Mouse (Mus musculus) 3134 (cell line): Measurements from ENCODE around the gene Fasn.
"Not testable (repeated sequence)": the region's sequence is repeated elsewhere in the genome, so short reads cannot be mapped to it uniquely, and the experiment has no call there.

ENCODE experiments used
- DNase-seq: peaks from one replicate; pipeline ENCODE4 v3.0.0-alpha.2; 2011; ENCODE audit warnings: low spot score; ENCODE audit not compliant: insufficient read length; ENCODE audit errors: extremely low read depth

The Fasn gene

DNA sequence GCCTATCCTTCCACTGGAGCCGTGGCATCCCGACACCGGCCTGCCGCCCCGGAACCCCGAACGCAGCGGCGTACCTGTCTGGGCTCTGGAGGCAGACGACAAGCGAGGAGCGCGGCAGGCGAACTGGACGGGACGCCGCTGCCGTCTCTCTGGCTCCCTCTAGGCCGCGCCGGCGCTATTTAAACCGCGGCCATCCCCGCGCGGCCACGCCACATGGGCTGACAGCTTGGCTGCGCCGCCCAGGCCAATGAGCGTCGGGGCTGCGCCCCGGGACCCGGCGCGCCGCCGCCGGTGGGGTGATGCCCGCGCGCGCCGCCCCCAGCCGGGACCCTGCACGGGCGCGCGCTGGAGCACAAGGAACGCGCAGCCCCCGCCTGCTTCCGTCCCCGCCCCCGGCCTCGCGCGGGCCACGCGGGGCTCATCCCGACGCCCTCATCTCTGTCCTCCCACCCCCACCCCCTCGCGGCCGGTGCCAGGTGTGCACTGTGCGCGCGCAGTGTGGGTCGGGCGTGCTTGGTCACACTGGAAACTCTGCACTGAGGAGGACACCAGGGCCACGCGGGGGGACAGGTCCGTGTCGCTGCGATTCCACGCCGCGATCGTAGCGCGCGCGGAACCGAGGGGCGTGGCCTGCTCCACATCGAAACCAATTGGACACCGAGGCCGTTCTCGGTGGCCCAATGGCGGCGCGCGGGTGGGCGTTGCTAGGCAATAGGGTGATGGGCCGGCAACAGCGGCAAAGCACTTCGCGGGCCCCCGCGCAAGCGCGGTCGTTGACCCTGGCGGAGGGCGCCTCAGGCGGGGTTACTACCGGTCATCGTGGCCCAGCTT is at the start of gene Fasn:
Gene Fasn (minus strand): TSS at position 592 of the 831 bp plus-strand sequence.
- peak; percentile 98 for DNase-seq

DNA sequence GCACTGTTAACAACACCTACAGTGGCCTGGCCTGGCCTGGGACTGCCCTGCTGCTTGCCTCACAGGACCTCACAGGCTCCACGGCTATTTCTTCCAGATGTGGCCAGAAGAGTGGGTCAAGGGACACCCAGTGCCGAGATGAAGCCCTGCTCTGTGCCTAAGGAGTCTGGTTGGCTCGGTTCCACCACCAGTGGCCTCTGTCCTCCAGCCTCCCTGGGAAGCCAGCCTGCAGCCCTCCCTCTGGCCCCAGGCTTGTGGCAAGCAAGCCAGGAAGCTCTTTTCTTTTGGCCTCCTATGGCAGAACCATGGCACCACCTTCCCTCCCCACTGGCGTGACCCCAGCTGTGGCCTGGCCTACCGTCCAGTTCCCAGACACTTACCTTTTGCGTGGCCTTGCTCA is 48.9 kb upstream of the Fasn start:
- no peak for DNase-seq

DNA sequence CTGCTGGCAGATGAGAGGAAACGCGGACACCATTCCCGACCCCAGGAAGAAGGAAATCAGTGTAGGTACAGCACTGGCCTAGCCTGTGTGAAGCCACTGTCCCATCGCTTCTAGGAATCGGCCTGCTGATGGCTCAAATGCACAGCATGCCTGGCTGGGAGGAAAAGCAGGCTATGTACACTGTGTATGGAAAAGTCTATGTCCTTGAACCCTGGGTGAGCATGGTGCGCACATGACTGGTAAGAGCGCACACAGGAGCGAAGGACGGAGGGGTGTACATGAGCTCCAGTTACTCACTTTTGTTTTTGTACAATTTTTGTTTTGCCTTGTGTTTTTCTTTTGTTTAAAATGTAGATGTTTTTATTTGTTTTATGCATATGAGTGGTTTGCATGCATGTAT is 47.2 kb upstream of the Fasn start:
- DNase-seq: no peak

DNA sequence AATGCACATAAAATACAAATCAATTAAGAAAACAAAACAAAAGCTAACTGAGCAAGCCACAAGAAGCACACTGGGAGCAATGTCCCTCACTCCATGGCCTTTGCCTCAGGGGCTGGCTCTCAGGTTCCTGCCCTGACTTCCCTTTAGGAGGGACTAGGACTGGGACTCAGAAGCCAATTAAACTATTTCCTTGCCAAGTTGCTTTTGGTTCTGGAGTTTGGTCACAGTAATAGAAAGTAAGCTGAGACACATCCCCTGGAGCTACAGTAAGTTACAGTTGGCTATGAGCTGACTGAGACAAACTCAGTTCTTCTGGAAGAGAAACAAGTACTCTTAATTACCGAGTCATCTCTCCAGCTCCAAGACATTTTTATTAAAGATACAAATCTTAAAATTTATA is 41.5 kb upstream of the Fasn start:
- no peak for DNase-seq

DNA sequence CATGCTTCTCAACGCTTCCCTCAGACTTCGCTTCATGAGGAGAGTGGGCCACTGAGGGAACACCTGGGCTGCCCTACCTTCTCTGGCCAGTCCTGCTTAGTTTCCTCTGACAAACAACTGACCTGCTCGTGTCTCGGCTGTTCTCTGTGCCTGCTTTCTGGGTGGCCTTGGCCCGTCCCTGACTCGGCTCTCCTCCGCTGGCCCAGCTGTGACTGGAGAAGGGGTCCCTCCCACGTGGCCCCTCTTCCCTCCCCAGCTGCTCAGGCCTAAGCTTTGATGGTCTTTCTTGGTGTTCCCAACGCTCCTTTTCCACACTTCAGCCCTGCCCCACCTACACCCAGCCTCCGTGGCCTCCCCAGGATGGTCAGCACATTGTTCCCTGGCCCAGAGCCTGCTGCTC is 38.5 kb upstream of the Fasn start:
- no peak for DNase-seq

DNA sequence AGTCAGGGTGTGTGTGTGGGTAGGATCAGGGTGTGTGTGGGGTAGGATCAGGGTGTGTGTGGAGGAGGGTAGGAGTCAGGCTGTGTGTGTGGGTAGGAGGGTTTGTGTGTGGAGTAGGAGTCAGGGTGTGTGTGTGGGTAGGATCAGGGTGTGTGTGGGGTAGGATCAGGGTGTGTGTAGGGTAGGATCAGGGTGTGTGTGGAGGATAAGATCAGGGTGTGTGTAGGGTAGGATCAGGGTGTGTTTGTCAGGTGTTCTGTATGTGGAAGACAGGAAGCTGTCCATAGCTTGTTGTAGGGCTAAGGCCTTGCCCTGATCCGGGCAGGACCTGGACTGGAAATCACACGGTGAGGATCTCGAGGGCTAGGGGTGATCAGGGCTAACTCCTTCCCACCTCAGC is 31.6 kb upstream of the Fasn start:
- DNase-seq: not testable (repeated sequence)

DNA sequence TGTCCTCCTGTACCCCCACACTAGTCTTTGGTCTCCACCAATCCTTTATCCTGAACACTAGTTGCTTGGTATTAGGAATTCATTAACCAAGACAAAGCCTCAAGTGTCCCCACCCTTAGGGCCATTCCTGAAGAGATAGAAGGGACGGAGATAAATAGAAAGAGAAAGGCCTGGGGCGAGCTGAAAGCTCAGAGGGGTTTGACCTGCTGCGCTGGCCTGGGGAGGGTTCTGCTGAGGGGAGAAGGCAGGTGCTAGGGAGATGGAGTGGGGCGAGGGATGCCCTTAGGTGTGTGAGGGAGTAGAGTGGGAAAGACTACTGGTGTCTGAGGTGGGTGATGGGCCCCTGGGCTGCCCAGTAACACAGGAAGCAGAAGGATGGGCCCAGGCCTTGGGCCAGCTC is 29.4 kb upstream of the Fasn start:
- DNase-seq: no peak

DNA sequence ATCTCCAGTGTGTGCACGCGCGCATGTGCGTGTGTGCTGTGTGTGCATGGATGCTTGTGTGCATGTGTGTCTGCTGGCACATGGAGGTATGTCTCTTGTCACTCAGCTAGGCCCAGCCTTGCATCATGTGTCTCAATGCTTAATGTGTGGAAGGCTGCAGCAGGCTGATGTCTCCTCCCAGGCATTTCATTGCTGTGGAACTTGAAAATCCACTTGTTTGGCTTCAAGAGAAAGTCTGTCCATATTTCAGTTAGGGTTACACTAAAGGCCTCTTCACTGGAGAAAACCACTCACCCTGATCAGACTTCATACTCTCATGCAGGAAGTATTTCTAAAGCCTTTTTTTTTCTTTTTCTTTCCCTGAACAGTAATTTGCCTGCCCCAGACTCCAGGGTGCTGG is 28.8 kb upstream of the Fasn start:
- DNase-seq: no peak

DNA sequence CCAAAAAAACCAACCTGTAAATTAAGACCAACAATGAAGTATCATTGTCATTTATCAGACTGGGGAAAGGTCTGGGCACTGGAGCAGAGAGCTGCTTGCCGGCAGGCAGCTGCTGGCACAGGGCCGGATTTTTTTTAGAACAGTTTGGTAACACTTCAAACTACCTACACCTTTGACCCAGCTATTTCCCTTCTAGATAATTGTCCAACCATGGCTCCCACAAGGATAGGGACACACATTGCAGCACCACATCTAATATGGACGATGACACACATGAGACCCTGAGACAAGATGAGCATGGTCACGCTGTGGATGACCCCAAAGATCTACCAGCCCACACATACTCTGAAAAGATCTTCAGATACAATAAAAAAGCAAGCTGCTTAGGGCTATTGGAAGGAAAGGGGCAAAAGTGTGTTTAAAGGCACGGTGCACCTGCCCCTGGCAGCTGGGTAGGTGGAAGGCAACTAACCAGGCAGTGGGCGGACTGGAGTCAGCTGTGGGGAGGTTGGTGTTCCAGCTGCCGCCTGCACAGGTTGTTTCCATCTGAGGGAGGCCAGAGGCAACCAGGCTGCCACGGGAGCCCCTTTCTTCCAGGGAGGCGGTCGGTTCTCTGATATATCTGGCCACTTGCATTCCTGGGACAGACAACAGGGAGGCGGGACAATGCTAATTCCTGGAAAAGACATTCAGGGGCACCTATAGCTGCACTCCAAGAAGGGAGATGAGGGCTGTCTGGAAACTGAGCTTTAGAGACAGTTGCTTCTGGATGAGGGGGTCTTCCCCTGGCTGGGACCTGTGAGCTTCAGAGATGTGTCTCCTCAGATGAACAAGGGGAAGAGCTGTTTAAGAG is 28.0 kb upstream of the Fasn start:
- no peak for DNase-seq

DNA sequence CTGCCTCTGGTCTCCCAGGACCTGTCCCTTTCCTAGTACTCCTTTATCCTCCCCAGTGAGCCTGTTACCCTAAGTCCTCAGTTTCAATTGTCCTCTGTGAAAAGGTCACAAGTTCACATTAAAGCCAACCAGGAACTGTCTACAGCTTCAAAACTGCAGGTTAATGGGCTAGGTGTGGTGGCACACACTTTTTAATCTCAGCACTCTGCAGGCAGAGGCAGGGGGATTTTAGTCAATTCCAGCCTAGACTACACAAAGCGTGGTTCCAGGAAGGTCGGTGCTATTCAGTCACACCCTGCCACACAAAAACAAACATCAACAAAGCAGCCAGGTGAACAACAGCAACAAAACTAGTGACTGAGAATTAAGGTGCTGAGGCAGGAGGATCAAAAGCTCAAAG is 27.2 kb upstream of the Fasn start:
- no peak for DNase-seq

DNA sequence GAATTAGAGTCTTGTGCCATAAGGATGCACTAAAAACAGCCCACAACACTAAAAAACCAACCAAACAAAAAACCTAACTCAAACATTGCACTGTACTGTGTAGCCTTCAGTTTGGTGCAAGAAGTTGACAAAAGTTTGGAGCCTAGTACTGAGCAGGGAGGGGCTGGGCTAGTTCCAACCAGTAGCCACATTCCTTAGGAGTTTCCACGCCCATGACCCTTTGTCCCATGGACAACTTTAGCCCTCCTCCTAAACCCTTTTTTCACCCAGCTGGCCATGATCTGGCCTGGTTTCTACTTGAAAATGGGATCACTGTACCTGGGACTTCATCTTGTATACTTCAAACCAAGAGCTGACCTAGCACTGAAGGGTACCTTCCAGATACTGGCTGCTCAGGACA is 26.8 kb upstream of the Fasn start:
- no peak for DNase-seq

DNA sequence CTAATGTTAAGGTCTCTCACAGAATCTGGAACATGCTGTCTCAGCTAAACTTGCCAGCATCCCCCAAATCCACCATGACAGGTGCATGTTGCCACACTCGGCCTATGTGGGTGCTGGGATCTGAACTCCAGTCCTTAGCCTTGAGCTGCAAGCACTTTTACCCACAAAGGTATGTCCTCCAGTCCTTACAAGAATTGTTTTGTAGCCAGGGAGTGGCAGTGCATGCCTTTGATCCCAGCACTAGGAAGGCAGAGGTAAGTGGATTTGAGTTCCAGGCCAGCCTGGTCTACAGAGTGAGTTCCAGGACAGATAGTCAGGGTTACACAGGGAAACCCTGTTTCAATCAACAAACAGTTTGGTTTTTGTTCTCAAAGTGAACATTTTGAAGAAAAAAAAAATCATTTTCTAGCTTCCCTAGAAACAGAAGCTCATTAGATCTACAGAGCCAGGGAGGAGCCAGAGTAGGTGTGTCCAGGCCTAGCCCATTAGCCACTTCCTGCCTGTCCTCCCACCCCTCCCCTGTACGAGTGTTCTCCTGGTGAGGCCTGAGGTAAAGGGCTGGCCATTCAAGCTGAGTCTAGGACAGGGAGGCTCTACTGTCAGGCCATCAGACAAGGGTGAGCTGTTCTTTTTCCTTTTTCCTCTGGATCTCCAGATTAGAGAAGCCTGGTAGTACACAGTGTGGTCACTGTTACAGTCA is 26.1 kb upstream of the Fasn start:
- DNase-seq: peak; percentile 33

DNA sequence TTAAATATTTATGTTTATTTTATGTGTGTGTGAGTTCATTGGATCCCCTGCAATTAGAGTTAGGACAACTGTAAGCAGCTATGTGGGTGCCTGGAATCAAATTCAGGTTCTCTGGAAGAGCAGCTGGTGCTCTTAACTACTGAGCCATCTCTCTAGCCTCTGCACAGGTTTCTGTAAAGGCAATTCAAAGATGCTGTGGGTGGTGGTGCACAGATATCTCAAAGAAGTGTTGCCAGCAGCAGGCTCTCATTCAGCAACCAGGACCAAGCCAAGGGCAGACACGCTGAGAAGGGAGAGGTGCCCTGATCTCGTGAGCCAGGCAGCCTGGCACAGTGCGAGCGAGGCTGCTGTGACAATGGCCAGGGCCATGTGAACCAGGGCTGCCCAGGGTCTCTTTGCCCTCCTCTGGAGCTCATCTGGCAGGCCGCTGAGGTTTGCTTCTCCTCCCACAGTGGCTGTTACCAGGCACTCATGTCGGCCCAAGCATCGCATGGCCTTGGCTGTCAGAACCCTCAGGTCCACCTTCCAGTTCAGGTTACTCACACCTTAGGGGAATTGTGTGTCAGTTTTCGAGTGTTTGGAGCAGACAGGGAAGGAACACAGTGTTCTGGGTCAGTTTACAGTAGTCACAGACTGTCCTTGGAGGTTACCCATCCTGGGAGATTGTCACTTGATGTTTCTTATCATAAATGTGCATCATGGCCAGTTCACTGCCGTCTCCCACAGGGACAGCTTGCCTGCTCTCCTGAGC is 22.6 kb upstream of the Fasn start:
- no peak for DNase-seq

DNA sequence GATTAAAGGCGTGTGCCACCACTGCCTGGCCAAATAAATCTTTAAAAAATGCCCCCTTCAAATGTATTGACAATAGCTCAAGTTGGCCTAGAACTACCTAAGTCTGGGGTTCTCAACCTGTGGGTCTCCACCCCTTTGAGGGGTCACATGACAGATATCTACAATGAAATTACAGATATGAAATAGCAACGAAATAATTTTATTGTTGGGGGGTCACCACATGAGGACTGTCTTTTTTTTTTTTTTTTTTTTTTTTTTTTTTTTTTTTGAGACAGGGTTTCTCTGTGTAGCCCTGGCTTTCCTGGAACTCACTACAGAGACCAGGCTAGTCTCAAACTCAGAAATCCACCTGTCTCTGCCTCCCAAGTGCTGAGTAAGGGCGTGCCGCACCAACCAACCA is 20.0 kb upstream of the Fasn start:
- no peak for DNase-seq

DNA sequence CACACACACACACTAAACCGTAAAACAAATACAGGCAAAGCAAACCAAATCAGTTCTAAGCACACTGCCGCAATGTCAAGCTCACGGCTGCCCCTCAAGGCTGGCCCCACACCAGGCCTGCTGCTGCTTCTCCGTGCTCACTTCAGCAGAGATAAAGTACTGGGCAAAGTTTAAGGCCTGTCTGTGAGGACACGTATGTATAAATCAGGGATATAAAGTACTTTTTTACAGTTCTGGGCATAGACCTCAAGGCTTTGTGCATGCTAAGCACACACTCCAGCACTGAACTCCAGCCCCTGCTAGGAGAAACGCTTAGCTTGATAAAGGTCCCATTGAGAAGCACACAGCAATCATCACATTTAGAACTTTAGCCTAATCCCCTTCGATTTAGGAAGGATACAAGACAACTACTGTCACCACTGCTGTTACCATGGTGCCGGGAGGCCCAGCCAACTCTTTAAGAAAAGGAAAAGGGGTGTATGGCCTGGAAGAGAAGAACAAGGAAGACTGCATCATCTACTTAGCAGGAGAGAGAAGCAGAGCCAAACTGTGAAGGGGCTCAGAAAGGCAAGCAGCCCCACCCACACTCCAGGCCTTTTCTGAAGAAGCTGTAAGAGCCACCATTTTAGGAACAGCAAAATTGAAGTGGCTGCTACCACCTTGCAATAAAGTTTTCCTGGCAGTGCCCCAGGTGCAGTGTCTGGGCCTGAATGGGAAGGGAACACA is 9.4 kb upstream of the Fasn start:
- no peak for DNase-seq

DNA sequence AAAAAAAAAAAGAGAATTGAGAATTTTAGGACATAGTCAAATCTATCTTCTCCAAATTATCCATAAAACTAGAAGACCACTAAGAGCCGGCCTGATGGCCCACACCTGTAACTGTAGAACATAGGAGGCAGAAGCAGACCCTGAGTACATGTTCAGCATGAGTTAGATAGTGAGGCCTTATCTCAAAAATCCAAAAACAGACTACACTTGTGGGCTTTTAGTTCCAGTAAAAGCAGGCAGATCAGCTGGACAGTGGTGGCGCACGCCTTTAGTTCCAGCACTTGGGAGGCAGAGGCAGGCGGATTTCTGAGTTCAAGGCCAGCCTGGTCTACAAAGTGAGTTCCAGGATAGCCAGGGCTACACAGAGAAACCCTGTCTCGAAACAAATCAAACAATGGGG is 8.6 kb upstream of the Fasn start:
- DNase-seq: not testable (repeated sequence)

DNA sequence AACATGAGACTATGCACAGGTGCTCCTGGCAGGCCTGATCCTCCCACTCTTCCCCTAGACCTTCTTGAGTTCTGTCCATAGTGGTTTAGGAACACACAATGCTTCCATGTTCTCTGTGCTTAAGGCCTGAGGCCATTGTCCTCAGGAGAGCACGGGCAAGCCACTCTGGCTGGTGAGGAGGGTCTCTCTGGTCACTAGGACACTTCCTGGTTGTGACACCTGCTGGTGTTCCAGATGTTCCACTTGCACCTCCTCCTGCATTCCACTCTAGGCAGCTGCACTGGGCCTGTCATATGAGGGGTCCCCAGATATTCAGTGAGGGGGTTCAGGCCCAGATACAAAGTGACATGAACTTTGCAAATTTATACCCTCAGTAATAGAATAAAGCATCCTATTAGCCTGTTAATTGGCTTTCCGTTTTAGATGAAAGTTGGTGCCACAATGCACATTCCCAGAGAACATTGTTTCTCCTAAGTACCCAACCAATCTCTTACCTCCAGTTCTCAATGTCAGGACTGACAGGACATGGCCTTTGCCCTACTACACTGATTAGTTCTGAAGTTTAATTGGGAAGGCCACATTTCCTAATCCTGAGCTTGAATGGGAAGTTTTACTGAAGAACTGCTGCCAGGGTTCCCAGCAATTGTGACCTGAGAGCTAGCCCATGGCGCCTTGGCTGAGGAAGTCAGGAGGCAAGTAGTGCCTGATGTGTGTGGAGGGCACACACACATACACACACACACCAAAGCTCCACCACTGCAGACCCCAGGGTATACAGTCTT is 7.5 kb upstream of the Fasn start:
- DNase-seq: no peak

DNA sequence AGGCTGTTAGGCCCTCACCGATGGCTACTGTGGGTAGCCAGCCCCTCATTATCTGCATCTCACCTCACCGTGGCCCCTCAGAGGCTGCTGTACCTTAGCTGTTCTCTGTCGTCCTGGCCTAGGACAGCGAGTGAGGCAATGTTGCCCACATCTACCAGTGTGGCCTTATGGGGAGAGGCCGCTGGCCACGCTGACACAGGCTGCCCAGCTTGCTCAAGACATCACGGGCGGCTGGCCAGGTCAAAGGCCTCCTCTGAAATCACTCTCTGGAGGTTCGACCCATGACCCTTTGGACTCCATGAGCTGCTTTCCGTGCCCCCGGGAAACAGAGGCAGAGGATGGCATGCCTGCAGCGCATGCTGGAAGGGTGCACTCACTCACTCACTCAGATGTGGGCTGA is 6.3 kb upstream of the Fasn start:
- DNase-seq: no peak
